Mouse (Mus musculus): ENCODE measurements around the gene Slamf7. TPM values are rescaled to one million over a fixed set of nuclear protein-coding genes. Genes with fewer than 3 reads are reported as not detected.
"Not testable (repeated sequence)": the region's sequence is repeated elsewhere in the genome, so short reads cannot be mapped to it uniquely, and the experiment has no call there.

Slamf7 gene
- total RNA-seq (2021): 1 to 10 TPM in 1 of 2 experiments, under 1 TPM in 1; 0.86 to 1.3 TPM
- polyA plus RNA-seq (2012; rRNA removed): 0.07 and 0.13 TPM in 2 replicates
- long read RNA-seq, partial matches to known transcripts: 0 of 1 reads
- long read RNA-seq, other reads (novel, unspliced or antisense): 0 of 1 reads

- DNase-seq: no peak
Observed at GRCm38 (mm10) chr1:171652734-171653133, at the start of gene Slamf7. Slamf7 (minus strand) TSS chr1:171653035.

GRCm38 (mm10) chr1:171698983-171699382 lies 46.1 kb upstream of the Slamf7 start:
- DNase-seq: no peak

GRCm38 (mm10) chr1:171693918-171694317 lies 41.1 kb upstream of the Slamf7 start:
- DNase-seq: no peak

DNA sequence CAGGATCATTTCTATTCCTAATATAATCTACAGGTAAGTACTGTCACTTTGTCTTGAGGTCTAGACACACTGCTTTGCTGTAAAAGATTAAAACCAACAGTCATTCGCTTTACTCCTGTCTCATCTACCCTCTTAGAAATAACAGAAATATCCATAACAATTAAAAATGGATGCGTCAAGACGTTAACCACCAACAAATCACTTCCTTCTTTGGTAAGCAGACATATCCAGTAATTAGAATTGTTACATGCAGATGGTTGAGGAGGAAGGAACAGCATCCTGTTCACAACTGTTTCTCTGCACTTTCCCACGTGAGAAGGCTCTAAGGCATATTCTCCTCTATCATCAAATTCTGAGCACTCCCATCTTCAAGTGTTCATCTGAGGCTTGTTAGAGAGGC lies 34.5 kb upstream of the Slamf7 start:
- DNase-seq: no peak

DNA sequence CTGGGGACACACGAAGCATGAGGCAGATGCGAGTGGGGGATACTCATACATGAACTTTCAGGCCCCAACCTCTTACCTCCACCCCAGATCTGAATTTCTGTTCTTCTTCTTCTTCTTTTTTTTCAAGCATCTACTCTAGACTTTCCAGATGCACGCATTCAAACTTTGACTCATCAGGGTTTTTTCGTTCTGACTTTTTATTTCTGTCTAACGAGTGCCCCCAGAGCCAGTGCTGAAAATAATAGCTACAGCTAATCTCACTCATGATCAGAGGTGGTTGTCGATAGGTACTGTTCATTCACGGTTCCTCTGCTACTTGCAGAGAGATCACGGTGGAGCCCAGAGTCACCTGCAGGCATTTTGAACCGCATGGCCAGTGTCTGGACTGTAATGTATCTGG lies 32.1 kb upstream of the Slamf7 start:
- DNase-seq: no peak

DNA sequence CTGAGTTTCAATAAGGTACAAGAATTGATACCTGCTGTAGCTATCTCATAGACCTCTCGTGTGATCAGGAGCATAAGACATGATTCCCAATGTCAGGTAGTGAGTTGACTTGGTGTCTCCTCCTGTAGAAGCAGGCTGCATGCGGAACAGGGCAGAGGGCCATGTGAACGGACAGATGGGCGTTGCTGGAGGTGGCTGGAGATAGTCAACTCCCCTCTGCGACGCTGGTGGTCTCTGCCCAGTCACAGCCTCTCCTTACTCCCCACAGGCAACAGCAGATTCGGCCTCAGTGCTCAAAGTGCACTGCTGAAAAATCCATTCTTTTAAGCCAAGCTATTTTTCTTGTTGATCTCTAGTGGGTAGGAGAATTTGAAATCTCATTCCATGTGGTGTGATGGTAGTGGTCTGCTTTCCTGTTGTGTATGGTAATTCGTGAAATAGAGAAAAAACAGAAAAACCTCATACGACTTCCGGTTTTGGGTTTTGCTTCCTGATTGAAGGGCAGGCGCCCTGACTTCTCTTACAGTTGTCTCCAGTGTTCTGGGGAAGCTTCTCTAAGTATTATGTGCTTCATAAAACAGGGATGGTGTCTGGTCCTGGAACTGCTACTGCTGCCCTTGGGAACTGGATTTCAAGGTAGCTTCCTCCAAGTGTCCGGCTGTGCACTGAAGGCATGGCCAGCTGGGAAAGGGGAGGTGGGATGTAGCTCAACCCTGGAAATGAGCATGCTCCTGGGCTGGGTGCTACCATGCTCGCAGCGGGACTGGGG lies 28.9 kb upstream of the Slamf7 start, which contains the start of gene Cd48:
Gene Cd48 (plus strand): TSS at position 479 of the 769 bp plus-strand sequence.
- DNase-seq: no peak

DNA sequence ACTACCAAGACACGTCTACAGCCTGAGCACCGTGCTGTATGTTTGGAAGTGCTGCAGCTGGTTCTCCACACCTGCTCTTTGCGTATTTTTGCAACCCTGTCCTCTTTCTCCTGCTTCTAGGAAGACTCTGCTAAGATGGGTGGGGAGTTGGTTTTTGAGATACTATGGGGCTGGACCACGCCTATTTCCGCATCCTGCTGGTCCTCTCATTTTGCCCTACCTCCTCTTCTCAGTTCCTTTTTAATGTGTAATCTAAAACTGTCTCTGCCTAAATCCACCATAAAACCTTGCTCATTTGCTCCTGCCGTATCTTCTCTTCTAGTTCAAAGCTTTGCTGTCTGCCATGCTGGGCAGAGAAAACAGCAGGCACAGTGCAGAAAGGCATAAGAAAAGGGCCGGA lies 28.2 kb upstream of the Slamf7 start:
- DNase-seq: no peak

- no peak for DNase-seq
Observed at GRCm38 (mm10) chr1:171677721-171678120, 24.9 kb upstream of the Slamf7 start.

- no peak for DNase-seq
Observed at GRCm38 (mm10) chr1:171674467-171674866, 21.6 kb upstream of the Slamf7 start.

DNA sequence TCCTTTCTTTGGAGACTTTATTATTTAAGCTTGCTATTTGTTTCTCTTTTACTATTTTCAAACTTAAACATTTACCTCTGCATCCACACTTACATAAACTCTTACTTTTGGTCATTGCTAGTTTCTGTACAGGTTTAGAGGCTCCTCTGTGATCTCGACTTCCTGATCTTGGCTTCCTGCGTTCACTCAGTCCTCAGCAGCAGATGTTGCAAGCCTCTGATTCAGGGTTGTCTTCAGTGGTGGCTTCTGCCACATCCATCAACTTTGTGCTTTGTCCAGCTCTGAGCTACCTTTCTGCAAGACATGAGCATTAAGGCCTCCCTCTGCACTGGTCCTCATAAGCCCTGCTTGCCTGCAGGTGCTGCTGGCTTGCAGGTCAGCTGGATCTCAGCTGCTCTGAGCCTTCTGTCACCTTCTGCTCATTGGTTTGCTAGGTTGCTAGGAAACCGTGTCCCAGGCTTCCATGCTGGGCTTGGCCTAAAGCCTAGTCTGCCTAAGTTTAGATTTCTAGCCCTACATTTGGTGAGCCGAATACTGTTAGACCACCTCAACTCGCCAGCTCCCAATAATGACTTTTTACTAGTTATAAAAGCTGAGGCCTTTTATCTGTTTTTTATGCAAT lies 20.1 kb upstream of the Slamf7 start:
- no peak for DNase-seq

DNA sequence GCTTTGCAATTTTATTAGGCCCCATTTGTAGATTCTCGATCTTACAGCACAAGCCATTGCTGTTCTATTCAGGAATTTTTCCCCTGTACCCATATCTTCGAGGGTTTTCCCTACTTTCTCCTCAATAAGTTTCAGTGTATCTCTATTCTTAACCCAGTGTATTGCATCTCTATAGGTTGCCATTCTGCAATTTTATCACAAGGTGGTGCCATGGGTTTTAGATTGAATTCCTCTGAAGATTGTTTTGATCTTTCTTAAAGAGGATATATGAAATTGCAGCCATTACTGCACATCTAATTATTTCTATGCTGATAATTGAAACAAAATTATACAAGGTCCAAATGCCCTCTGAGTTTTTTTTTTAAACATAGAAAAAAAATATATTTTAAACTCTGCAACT lies 19.6 kb upstream of the Slamf7 start:
- not testable (repeated sequence) for DNase-seq

GRCm38 (mm10) chr1:171667160-171667559 lies 14.3 kb upstream of the Slamf7 start:
- no peak for DNase-seq

DNA sequence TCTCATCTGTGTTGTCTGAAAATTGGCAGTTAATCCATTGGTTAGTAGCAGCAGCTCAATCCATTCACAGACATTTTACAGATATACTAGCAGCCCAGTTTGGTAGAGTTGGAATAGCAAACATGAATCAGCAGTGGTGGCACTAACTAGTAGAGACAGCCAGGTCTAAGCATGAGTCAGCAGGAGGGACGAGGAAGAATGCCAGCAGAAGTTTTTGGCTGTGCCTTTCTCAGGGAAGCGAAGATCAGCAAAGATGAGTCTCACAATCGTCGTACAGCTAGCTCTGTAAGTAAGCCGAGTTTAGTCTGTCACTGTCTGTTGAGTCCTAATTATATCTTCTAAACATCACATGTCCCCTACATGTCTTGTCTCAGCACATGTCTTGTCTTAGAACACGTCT lies 13.5 kb upstream of the Slamf7 start:
- peak; percentile 9 for DNase-seq

DNA sequence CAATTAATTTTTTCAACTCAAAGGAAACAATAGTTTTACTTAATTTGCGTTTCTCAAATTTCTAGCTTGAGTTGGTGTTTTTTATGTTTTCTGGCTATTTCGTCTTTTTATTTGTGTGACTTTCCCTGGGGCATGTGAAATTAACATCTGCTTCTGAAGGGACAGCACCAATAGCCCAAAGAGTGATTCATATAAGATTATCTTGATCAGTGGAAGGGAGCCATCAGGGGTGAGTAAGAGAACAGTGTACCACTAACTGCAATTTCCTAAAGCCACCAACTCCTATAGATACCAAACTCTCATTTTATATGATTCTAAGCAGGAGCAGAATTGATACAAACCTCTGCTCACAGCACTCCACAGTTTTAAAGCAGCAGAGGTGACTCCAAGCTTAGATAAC lies 10.9 kb upstream of the Slamf7 start:
- DNase-seq: no peak

GRCm38 (mm10) chr1:171661482-171661881 lies 8.6 kb upstream of the Slamf7 start:
- DNase-seq: no peak

GRCm38 (mm10) chr1:171660423-171660822 lies 7.6 kb upstream of the Slamf7 start:
- DNase-seq: no peak

GRCm38 (mm10) chr1:171658561-171658991 lies 5.7 kb upstream of the Slamf7 start:
- peak; percentile 6 for DNase-seq

- no peak for DNase-seq
Observed at GRCm38 (mm10) chr1:171648840-171649239, 4.0 kb downstream of the Slamf7 start.

GRCm38 (mm10) chr1:171647716-171648115 lies 5.1 kb downstream of the Slamf7 start:
- DNase-seq: no peak

- DNase-seq: no peak
Observed at GRCm38 (mm10) chr1:171646429-171646940, 6.3 kb downstream of the Slamf7 start.

- DNase-seq: no peak
Observed at GRCm38 (mm10) chr1:171643612-171644011, 9.2 kb downstream of the Slamf7 start.

GRCm38 (mm10) chr1:171640796-171641195 lies 12.0 kb downstream of the Slamf7 start:
- DNase-seq: no peak

DNA sequence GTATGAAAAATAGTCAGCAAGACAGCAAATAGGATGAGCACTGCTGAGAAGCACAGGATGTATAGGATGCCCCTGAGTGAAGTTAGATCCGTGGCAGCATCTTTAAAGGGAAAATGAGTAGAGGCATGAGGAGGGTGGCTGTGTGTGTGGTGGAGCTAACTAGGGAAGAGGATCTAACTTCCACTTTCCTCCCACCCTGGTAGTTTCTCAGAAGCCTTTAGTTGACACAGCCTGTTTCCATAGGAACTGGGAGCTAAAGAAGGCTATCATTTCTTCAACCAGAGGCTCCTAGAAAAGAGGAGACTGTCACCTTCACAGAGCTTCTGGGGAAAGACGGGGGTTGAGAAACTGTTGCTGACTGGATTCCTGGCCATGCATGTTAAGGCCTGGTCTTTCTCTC lies 14.1 kb downstream of the Slamf7 start:
- no peak for DNase-seq

Measured in adrenal gland, adult 2 months (tissue).